Mouse (Mus musculus) neural tube, embryonic 11.5 days (tissue): ENCODE data around the gene 1700020A23Rik. TPM values are rescaled to one million over a fixed set of nuclear protein-coding genes. Genes with fewer than 3 reads are reported as not detected.
"Not testable (repeated sequence)": the region's sequence is repeated elsewhere in the genome, so short reads cannot be mapped to it uniquely, and the experiment has no call there.

Source experiments
- ATAC-seq: fragments of 200-750 bp; cut with Nextera tagmentation; 2 replicates; pipeline ENCODE4 v1.8.0; 2017; ENCODE audit warnings: moderate number of reproducible peaks, mild to moderate bottlenecking, moderate TSS enrichment, moderate library complexity; ENCODE audit not compliant: insufficient read depth, low FRiP score, low TSS enrichment
- DNase-seq: peaks from one replicate; pipeline ENCODE4 v3.0.0-alpha.2; 2015; ENCODE audit warnings: low spot score
- H3K27ac ChIP-seq: fragments of 300-500 bp; sonication (generic); 2 replicates; pipeline ENCODE4 v1.5.1; 2014; ENCODE audit warnings: low read depth, mild to moderate bottlenecking, low read length
- H3K27me3 ChIP-seq: fragments of 300-500 bp; sonication (generic); 2 replicates; pipeline ENCODE4 v1.6.1; 2014; ENCODE audit warnings: mild to moderate bottlenecking, low read length, mixed read lengths; ENCODE audit not compliant: control insufficient read depth, insufficient read depth
- H3K36me3 ChIP-seq: fragments of 300-500 bp; sonication (generic); 2 replicates; pipeline ENCODE4 v1.6.1; 2014; ENCODE audit warnings: mild to moderate bottlenecking, low read length, moderate library complexity, mixed read lengths; ENCODE audit not compliant: control insufficient read depth, insufficient read depth
- H3K4me1 ChIP-seq: fragments of 300-500 bp; sonication (generic); 2 replicates; pipeline ENCODE4 v1.6.1; 2014; ENCODE audit warnings: low read length, mixed read lengths; ENCODE audit not compliant: control insufficient read depth, insufficient read depth
- H3K4me2 ChIP-seq: fragments of 300-500 bp; sonication (generic); 2 replicates; pipeline ENCODE4 v1.6.1; 2014; ENCODE audit warnings: low read depth, mild to moderate bottlenecking, moderate library complexity
- H3K4me3 ChIP-seq: fragments of 300-500 bp; sonication (generic); 2 replicates; pipeline ENCODE4 v1.5.1; 2014; ENCODE audit warnings: low read depth, low read length
- H3K9ac ChIP-seq: fragments of 300-500 bp; sonication (generic); 2 replicates; pipeline ENCODE4 v1.6.1; 2014; ENCODE audit warnings: mild to moderate bottlenecking, low read length
- H3K9me3 ChIP-seq: fragments of 300-500 bp; sonication (generic); 2 replicates; pipeline ENCODE4 v1.6.1; 2016; ENCODE audit warnings: low read length; ENCODE audit not compliant: control insufficient read depth
- WGBS: fragments of 180-500 bp; shearing (Covaris S2); extraction: QIAGEN DNeasy Blood & Tissue Kit; methylation state at CpG from one replicate; pipeline ENCODE4 v1.1.7; 2014; 5-methylcytosine and 5-hydroxymethylcytosine counted together
- polyA plus RNA-seq: library from polyadenylated mRNA; unstranded; fragments of >200 nt; fragmentation: Nextera tagmentation; extraction: Ambion mirVana; gene quantifications from 2 replicates; pipeline ENCODE4 v1.2.1, GENCODE M21; 2014

1700020A23Rik gene
- polyA plus RNA-seq = not detected in 2 replicates

- Histone ChIP-seq H3K9ac (no peak within 1 kb of the TSS), H3K4me1 (no peaks in the 10 kb centered on the region), H3K27me3 (no peaks in the 10 kb centered on the region), H3K9me3 (no peaks in the 10 kb centered on the region), H3K27ac (no peak within 1 kb of the TSS), H3K36me3 (no peaks in the 10 kb centered on the region), H3K4me2 (no peak within 1 kb of the TSS), H3K4me3 (no peak within 1 kb of the TSS)
- no peak for ATAC-seq
- 93% methylated on average over 1 of the region's 1 CpGs for WGBS
- DNase-seq = no peak
These were observed at the start of gene 1700020A23Rik, which contains the start of gene Gm28372 for GRCm38 (mm10) chr2:130404939-130405338. TSS of gene 1700020A23Rik (plus strand) at chr2:130405259. TSS of gene Gm28372 (plus strand) at chr2:130405239.

- H3K27me3 ChIP-seq = peaks cover 28% of the 10 kb centered on the region
These were observed 47.5 kb upstream of the 1700020A23Rik start for GRCm38 (mm10) chr2:130357551-130357950.

GRCm38 (mm10) chr2:130358852-130359251 lies 46.2 kb upstream of the 1700020A23Rik start:
- no peaks in the 10 kb centered on the region for H3K4me1 ChIP-seq
- DNase-seq = no peak
- no peak for ATAC-seq
- no peak overlapping the region for H3K4me3 ChIP-seq
- no peaks in the 10 kb centered on the region for H3K9me3 ChIP-seq
- peaks cover 39% of the 10 kb centered on the region for H3K27me3 ChIP-seq
- WGBS = 21% methylated on average over 5 of the region's 5 CpGs
- no peak overlapping the region for H3K9ac ChIP-seq
- no peak overlapping the region for H3K27ac ChIP-seq
- no peaks in the 10 kb centered on the region for H3K36me3 ChIP-seq
- no peak overlapping the region for H3K4me2 ChIP-seq

More at GRCm38 (mm10) chr2:130357551-130357950, 47.5 kb upstream of the 1700020A23Rik start:
- H3K36me3 ChIP-seq = no peaks in the 10 kb centered on the region
- DNase-seq = no peak
- H3K9ac ChIP-seq = no peak overlapping the region
- H3K4me3 ChIP-seq = no peak overlapping the region
- no peaks in the 10 kb centered on the region for H3K9me3 ChIP-seq
- no peaks in the 10 kb centered on the region for H3K4me1 ChIP-seq
- no peak overlapping the region for H3K27ac ChIP-seq
- no peak overlapping the region for H3K4me2 ChIP-seq
- no peak for ATAC-seq
- WGBS = 91% methylated on average over 5 of the region's 5 CpGs

- Histone ChIP-seq H3K4me1 (no peaks in the 10 kb centered on the region; the same call in 1 of the 2 replicates), H3K36me3 (no peaks in the 10 kb centered on the region), H3K4me3 (no peak overlapping the region), H3K4me2 (no peak overlapping the region), H3K9ac (no peak overlapping the region), H3K27ac (no peak overlapping the region), H3K27me3 (peaks cover 44% of the 10 kb centered on the region), H3K9me3 (no peaks in the 10 kb centered on the region)
- WGBS = 3% methylated on average over 14 of the region's 14 CpGs
- ATAC-seq (no peak), DNase-seq (peak; percentile 72)
These were observed 42.5 kb upstream of the 1700020A23Rik start for GRCm38 (mm10) chr2:130362511-130363026.

GRCm38 (mm10) chr2:130365211-130366094 lies 39.6 kb upstream of the 1700020A23Rik start:
- Histone ChIP-seq H3K9ac (0 out of 2 replicates have a peak overlapping the region, but pooled peaks have one; percentile 14), H3K4me1 (no peaks in the 10 kb centered on the region; the same call in 1 of the 2 replicates), H3K36me3 (no peaks in the 10 kb centered on the region), H3K27ac (no peak overlapping the region), H3K4me2 (peak overlapping the region; percentile 31), H3K27me3 (peaks cover 36% of the 10 kb centered on the region), H3K4me3 (peak overlapping the region; percentile 26), H3K9me3 (no peaks in the 10 kb centered on the region)
- WGBS = 6% methylated on average over 30 of the region's 30 CpGs
- no peak for ATAC-seq
- DNase-seq = peak; percentile 35

GRCm38 (mm10) chr2:130367386-130367785 lies 37.7 kb upstream of the 1700020A23Rik start:
- DNase-seq = no peak
- H3K9me3 ChIP-seq = no peaks in the 10 kb centered on the region
- 66% methylated on average over 4 of the region's 4 CpGs for WGBS
- peaks cover 17% of the 10 kb centered on the region for H3K27me3 ChIP-seq
- no peak for ATAC-seq
- H3K4me1 ChIP-seq = no peaks in the 10 kb centered on the region; the same call in 1 of the 2 replicates
- H3K4me2 ChIP-seq = no peak overlapping the region
- no peak overlapping the region for H3K9ac ChIP-seq
- H3K27ac ChIP-seq = no peak overlapping the region
- H3K4me3 ChIP-seq = no peak overlapping the region
- no peaks in the 10 kb centered on the region for H3K36me3 ChIP-seq

- H3K4me3 ChIP-seq, ATAC-seq, H3K4me1 ChIP-seq, H3K9me3 ChIP-seq, H3K9ac ChIP-seq, H3K4me2 ChIP-seq, H3K36me3 ChIP-seq, H3K27ac ChIP-seq, H3K27me3 ChIP-seq, DNase-seq: not testable (repeated sequence)
- WGBS = 74% methylated on average over 1 of the region's 1 CpGs
These were observed 32.0 kb upstream of the 1700020A23Rik start for GRCm38 (mm10) chr2:130373026-130373425.

GRCm38 (mm10) chr2:130374951-130375350 lies 30.1 kb upstream of the 1700020A23Rik start:
- no peaks in the 10 kb centered on the region for H3K9me3 ChIP-seq
- ATAC-seq = no peak
- H3K27me3 ChIP-seq = no peaks in the 10 kb centered on the region
- no peak overlapping the region for H3K9ac ChIP-seq
- WGBS = 88% methylated on average over 4 of the region's 4 CpGs
- H3K4me2 ChIP-seq = no peak overlapping the region
- H3K4me1 ChIP-seq = no peaks in the 10 kb centered on the region
- no peak for DNase-seq
- no peak overlapping the region for H3K27ac ChIP-seq
- H3K4me3 ChIP-seq = no peak overlapping the region
- H3K36me3 ChIP-seq = no peaks in the 10 kb centered on the region
